Mouse (Mus musculus) hematopoietic stem cell, adult 5-6 weeks (primary cell): ENCODE measurements around the gene Hlf. TPM values are rescaled to one million over a fixed set of nuclear protein-coding genes. Genes with fewer than 3 reads are reported as not detected.

ENCODE experiments used
- ATAC-seq, 2 experiments: fragments of 125-278 bp in 1 of 2; replicated peaks in 1 of 2; 2 replicates each; pipeline ENCODE4 v1.8.0; 2016 to 2017; ENCODE audit warnings: inconsistent platforms in 2 of 2, mild to moderate bottlenecking in 2 of 2, moderate number of reproducible peaks in 2 of 2, low read depth in 1 of 2, moderate TSS enrichment in 1 of 2; ENCODE audit not compliant: low FRiP score in 2 of 2, poor library complexity in 2 of 2, severe bottlenecking in 2 of 2, insufficient read depth in 1 of 2, low TSS enrichment in 1 of 2
- total RNA-seq: library from RNA; stranded (forward); fragments of 172-1452, 232-1000 nt; gene quantifications from 2 replicates; pipeline ENCODE4 v1.2.3, GENCODE M21; 2017

Hlf gene
- total RNA-seq, 1 experiment from 2014 or later = 100 TPM

- no peak for ATAC-seq
Observed at GRCm38 (mm10) chr11:90314606-90315005, 76.1 kb downstream of the Hlf start.

- ATAC-seq = peak; percentile 49 to 80; a peak in 3 of 4 replicates
Observed at GRCm38 (mm10) chr11:90306993-90307392, 83.7 kb downstream of the Hlf start.

GRCm38 (mm10) chr11:90306067-90306466, 84.6 kb downstream of the Hlf start:
- ATAC-seq = no peak

GRCm38 (mm10) chr11:90294622-90295021, 96.1 kb downstream of the Hlf start:
- ATAC-seq = no peak

- no peak for ATAC-seq
Observed at GRCm38 (mm10) chr11:90292766-90293165, 97.9 kb downstream of the Hlf start.

- ATAC-seq = no peak
Observed at GRCm38 (mm10) chr11:90291156-90291555, 99.5 kb downstream of the Hlf start.

GRCm38 (mm10) chr11:90286550-90287154, 104.0 kb downstream of the Hlf start:
- 0 out of 4 replicates have a peak, but pooled peaks of 1 of the 2 experiments have one; percentile 17 for ATAC-seq

Other genes starting within 250 kb of the Hlf start
- gene Gm45716, start 203.2 kb downstream of the Hlf start, total RNA-seq = 3.8 and 11.2 TPM in 2 replicates
- gene Mmd, start 141.4 kb downstream of the Hlf start, total RNA-seq = 14.4 and 15.1 TPM in 2 replicates
- 27.6 and 32.4 TPM in 2 replicates for gene Stxbp4, start 247.2 kb upstream of the Hlf start, total RNA-seq
- 15.6 and 28.1 TPM in 2 replicates for gene Cox11, start 247.3 kb upstream of the Hlf start, total RNA-seq